Mouse (Mus musculus): ENCODE measurements at regions not wholly inside any gene's neighbourhood (a gene's known extent, or its start where the extent isn't known, plus 50 kb on each side); places are given as distances from the start of the nearest gene placed in this dataset.

GRCm38 (mm10) chr19:28166626-28167025 lies 155.7 kb upstream of the Rfx3 start:
- no peak overlapping the region for H3K9ac ChIP-seq
- H3K36me3 ChIP-seq (ENCODE audit: insufficient read depth) = no peaks in the 10 kb centered on the region
- H3K4me1 ChIP-seq (ENCODE audit: insufficient read depth) = no peaks in the 10 kb centered on the region
- H3K4me3 ChIP-seq (ENCODE audit: low read depth, low read length) = no peak overlapping the region
- no peaks in the 10 kb centered on the region for H3K9me3 ChIP-seq (ENCODE audit: low read length)
- H3K27me3 ChIP-seq (ENCODE audit: insufficient read depth, low read length) = no peaks in the 10 kb centered on the region
- no peak for DNase-seq
- H3K27ac ChIP-seq (ENCODE audit: low read depth, low read length) = no peak overlapping the region
- TF ChIP-seq CTCF (IDR thresholded peaks at IDR 0.05; ENCODE audit: low read depth) = no peak
- WGBS = 87% methylated on average over 7 of the region's 7 CpGs
- no peak overlapping the region for H3K4me2 ChIP-seq (ENCODE audit: low read depth)
- no peak for ATAC-seq

- Histone ChIP-seq H3K9ac (peak overlapping the region; percentile 26; the same call in 1 of the 2 replicates), H3K27me3 (ENCODE audit: insufficient read depth, low read length) (no peaks in the 10 kb centered on the region), H3K4me3 (ENCODE audit: low read depth, low read length) (peak overlapping the region; percentile 23), H3K4me1 (ENCODE audit: insufficient read depth) (no peaks in the 10 kb centered on the region), H3K4me2 (ENCODE audit: low read depth) (peak overlapping the region; percentile 41), H3K36me3 (ENCODE audit: insufficient read depth) (no peaks in the 10 kb centered on the region), H3K9me3 (ENCODE audit: low read length) (no peaks in the 10 kb centered on the region), H3K27ac (ENCODE audit: low read depth, low read length) (peak overlapping the region; percentile 54; the same call in 1 of the 2 replicates)
- ATAC-seq (peak; percentile 94), DNase-seq (peak; percentile 87)
- peak; percentile 74 for TF ChIP-seq CTCF (IDR thresholded peaks at IDR 0.05; ENCODE audit: low read depth)
- 29% methylated on average over 15 of the region's 15 CpGs for WGBS
Measured at GRCm38 (mm10) chr19:28165901-28166361, 155.0 kb upstream of the Rfx3 start.

- WGBS = 88% methylated on average over 6 of the region's 6 CpGs
Measured at GRCm38 (mm10) chr19:28163195-28163594, 152.2 kb upstream of the Rfx3 start.

GRCm38 (mm10) chr19:28160582-28160981 lies 149.6 kb upstream of the Rfx3 start:
- Histone ChIP-seq H3K9me3 (ENCODE audit: low read length) (no peaks in the 10 kb centered on the region), H3K27me3 (ENCODE audit: insufficient read depth, low read length) (no peaks in the 10 kb centered on the region), H3K9ac (no peak overlapping the region), H3K4me1 (ENCODE audit: insufficient read depth) (no peaks in the 10 kb centered on the region), H3K4me2 (ENCODE audit: low read depth) (no peak overlapping the region), H3K4me3 (ENCODE audit: low read depth, low read length) (no peak overlapping the region), H3K36me3 (ENCODE audit: insufficient read depth) (no peaks in the 10 kb centered on the region), H3K27ac (ENCODE audit: low read depth, low read length) (no peak overlapping the region)
- 84% methylated on average over 4 of the region's 4 CpGs for WGBS
- peak; percentile 48 for TF ChIP-seq CTCF (IDR thresholded peaks at IDR 0.05; ENCODE audit: low read depth)
- DNase-seq = no peak
- no peak for ATAC-seq

More at GRCm38 (mm10) chr19:28163195-28163594, 152.2 kb upstream of the Rfx3 start:
- no peak overlapping the region for H3K9ac ChIP-seq
- no peaks in the 10 kb centered on the region for H3K27me3 ChIP-seq (ENCODE audit: insufficient read depth, low read length)
- H3K4me2 ChIP-seq (ENCODE audit: low read depth) = no peak overlapping the region
- H3K4me3 ChIP-seq (ENCODE audit: low read depth, low read length) = no peak overlapping the region
- H3K36me3 ChIP-seq (ENCODE audit: insufficient read depth) = no peaks in the 10 kb centered on the region
- ATAC-seq = no peak
- H3K27ac ChIP-seq (ENCODE audit: low read depth, low read length) = no peak overlapping the region
- H3K4me1 ChIP-seq (ENCODE audit: insufficient read depth) = no peaks in the 10 kb centered on the region
- TF ChIP-seq CTCF (IDR thresholded peaks at IDR 0.05; ENCODE audit: low read depth) = no peak
- H3K9me3 ChIP-seq (ENCODE audit: low read length) = no peaks in the 10 kb centered on the region
- no peak for DNase-seq

- DNase-seq = peak; percentile 32
- H3K9me3 ChIP-seq (ENCODE audit: low read length) = no peaks in the 10 kb centered on the region
- H3K27ac ChIP-seq (ENCODE audit: low read depth, low read length) = no peak overlapping the region
- H3K4me3 ChIP-seq (ENCODE audit: low read depth, low read length) = no peak overlapping the region
- no peaks in the 10 kb centered on the region for H3K27me3 ChIP-seq (ENCODE audit: insufficient read depth, low read length)
- 55% methylated on average over 3 of the region's 3 CpGs for WGBS
- no peak overlapping the region for H3K9ac ChIP-seq
- no peak overlapping the region for H3K4me2 ChIP-seq (ENCODE audit: low read depth)
- TF ChIP-seq CTCF (IDR thresholded peaks at IDR 0.05; ENCODE audit: low read depth) = no peak
- H3K4me1 ChIP-seq (ENCODE audit: insufficient read depth) = no peaks in the 10 kb centered on the region
- peak; percentile 60; the same call in 1 of the 2 replicates for ATAC-seq
- H3K36me3 ChIP-seq (ENCODE audit: insufficient read depth) = no peaks in the 10 kb centered on the region
Measured at GRCm38 (mm10) chr19:28157196-28157595, 146.2 kb upstream of the Rfx3 start.

- H3K9ac ChIP-seq = no peak overlapping the region
- H3K4me3 ChIP-seq (ENCODE audit: low read depth, low read length) = no peak overlapping the region
- no peaks in the 10 kb centered on the region for H3K9me3 ChIP-seq (ENCODE audit: low read length)
- H3K36me3 ChIP-seq (ENCODE audit: insufficient read depth) = no peaks in the 10 kb centered on the region
- H3K27ac ChIP-seq (ENCODE audit: low read depth, low read length) = no peak overlapping the region
- ATAC-seq (no peak), DNase-seq (no peak)
- WGBS = 83% methylated on average over 10 of the region's 10 CpGs
- no peak for TF ChIP-seq CTCF (IDR thresholded peaks at IDR 0.05; ENCODE audit: low read depth)
- H3K27me3 ChIP-seq (ENCODE audit: insufficient read depth, low read length) = no peaks in the 10 kb centered on the region
- H3K4me1 ChIP-seq (ENCODE audit: insufficient read depth) = no peaks in the 10 kb centered on the region
- no peak overlapping the region for H3K4me2 ChIP-seq (ENCODE audit: low read depth)
Measured at GRCm38 (mm10) chr19:28137581-28137980, 126.6 kb upstream of the Rfx3 start.

DNA sequence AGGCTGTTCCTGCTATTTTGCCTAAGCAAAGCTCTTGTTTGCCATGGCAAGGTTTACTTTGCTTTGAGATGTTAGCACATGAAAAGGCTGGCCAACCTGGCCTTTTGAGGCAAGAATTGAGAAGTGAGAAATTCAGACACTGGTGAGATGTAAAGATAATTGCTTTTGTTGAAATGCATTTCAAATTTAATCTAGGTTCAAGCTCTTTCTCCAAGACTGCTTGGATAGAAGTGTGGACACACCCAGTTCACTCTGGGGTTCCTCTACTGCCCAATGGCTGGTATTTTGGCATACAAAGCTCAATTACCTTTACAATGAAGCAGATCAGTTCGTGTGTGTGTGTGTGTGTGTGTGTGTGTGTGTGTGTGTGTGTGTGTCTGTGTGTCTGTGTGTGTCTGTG lies 123.8 kb upstream of the Rfx3 start:
- no peaks in the 10 kb centered on the region for H3K4me1 ChIP-seq (ENCODE audit: insufficient read depth)
- H3K4me2 ChIP-seq (ENCODE audit: low read depth) = no peak overlapping the region
- no peaks in the 10 kb centered on the region for H3K36me3 ChIP-seq (ENCODE audit: insufficient read depth)
- DNase-seq (no peak), ATAC-seq (no peak)
- H3K9me3 ChIP-seq (ENCODE audit: low read length) = no peaks in the 10 kb centered on the region
- TF ChIP-seq CTCF (IDR thresholded peaks at IDR 0.05; ENCODE audit: low read depth) = no peak
- no peak overlapping the region for H3K4me3 ChIP-seq (ENCODE audit: low read depth, low read length)
- H3K27me3 ChIP-seq (ENCODE audit: insufficient read depth, low read length) = no peaks in the 10 kb centered on the region
- WGBS = 7% methylated on average over 1 of the region's 1 CpGs
- no peak overlapping the region for H3K27ac ChIP-seq (ENCODE audit: low read depth, low read length)
- H3K9ac ChIP-seq = no peak overlapping the region

Data from forebrain, postnatal 0 days (tissue).